Mouse (Mus musculus) heart, adult 2 months (tissue): ENCODE results near the gene Igf2bp2. TPM values are rescaled to one million over a fixed set of nuclear protein-coding genes. Genes with fewer than 3 reads are reported as not detected.

Source experiments
- DNase-seq, 2 experiments: peaks; one replicate each; pipeline ENCODE4 v3.0.0; 2021
- H3K27ac ChIP-seq: fragments of 200-600 bp; 2 replicates; pipeline ENCODE4 v1.8.1; 2022
- H3K27me3 ChIP-seq: fragments of 200-500 bp; 2 replicates; pipeline ENCODE4 v1.6.1; 2012; ENCODE audit warnings: mild to moderate bottlenecking, low read length, inconsistent platforms, mixed read lengths; ENCODE audit not compliant: control insufficient read depth, insufficient read depth
- H3K36me3 ChIP-seq: fragments of 200-500 bp; 2 replicates; pipeline ENCODE4 v1.6.1; 2012; ENCODE audit warnings: low read length, inconsistent platforms; ENCODE audit not compliant: control insufficient read depth, insufficient read depth
- H3K4me1 ChIP-seq: fragments of 200-500 bp; 2 replicates; pipeline ENCODE4 v1.6.1; 2011; ENCODE audit warnings: low read length; ENCODE audit not compliant: control insufficient read depth, insufficient read depth
- H3K4me3 ChIP-seq: fragments of 200-600 bp; 2 replicates; pipeline ENCODE4 v1.8.1; 2022
- H3K79me2 ChIP-seq: fragments of 200-500 bp; replicated peaks from 2 replicates; pipeline ENCODE4 v1.6.1; 2012; ENCODE audit warnings: mild to moderate bottlenecking, inconsistent platforms, low read length, moderate library complexity, mixed read lengths; ENCODE audit not compliant: control insufficient read depth, insufficient read depth
- H3K9ac ChIP-seq: fragments of 200-500 bp; 2 replicates; pipeline ENCODE4 v1.6.1; 2012; ENCODE audit warnings: low read depth, mild to moderate bottlenecking, control low read depth, inconsistent platforms, low read length, mixed read lengths
- CTCF ChIP-seq: fragments of 200-600 bp; IDR thresholded peaks from 2 replicates; pipeline ENCODE4 v1.8.1; 2022; ENCODE audit warnings: antibody characterized with exemption, mild to moderate bottlenecking, moderate library complexity
- EP300 ChIP-seq: fragments of 200-500 bp; IDR thresholded peaks from 2 replicates; pipeline ENCODE4 v1.6.1; 2011; ENCODE audit warnings: low read depth, low read length, control low read depth; ENCODE audit not compliant: insufficient read depth
- POLR2A ChIP-seq: fragments of 200-500 bp; IDR thresholded peaks from 2 replicates; pipeline ENCODE4 v1.6.1; 2011; ENCODE audit warnings: mild to moderate bottlenecking, low read depth, low read length, control low read depth; ENCODE audit not compliant: insufficient read depth
- WGBS: fragments of 180-500 bp; shearing (Covaris S2); methylation state at CpG from one replicate; pipeline ENCODE4 v1.1.7; 2018; 5-methylcytosine and 5-hydroxymethylcytosine counted together
- intact Hi-C: fragments of 180-260 bp; cut with DNase I; formaldehyde crosslinking; loops from one replicate; pipeline ENCODE4 v1.15.1; 2025
- polyA plus RNA-seq: library from polyadenylated mRNA; depleted of rRNA; stranded (reverse); fragments of >200 nt; gene quantifications from 2 replicates; pipeline ENCODE4 v1.2.3, GENCODE M21; 2012
- total RNA-seq, 2 experiments: library from RNA; stranded (reverse); gene quantifications; 2 replicates each; pipeline ENCODE4 v1.2.3; 2021

Gene Igf2bp2
- total and polyA plus RNA-seq, 3 experiments = 1.5 to 7.4 (median 5.3) TPM

DNA sequence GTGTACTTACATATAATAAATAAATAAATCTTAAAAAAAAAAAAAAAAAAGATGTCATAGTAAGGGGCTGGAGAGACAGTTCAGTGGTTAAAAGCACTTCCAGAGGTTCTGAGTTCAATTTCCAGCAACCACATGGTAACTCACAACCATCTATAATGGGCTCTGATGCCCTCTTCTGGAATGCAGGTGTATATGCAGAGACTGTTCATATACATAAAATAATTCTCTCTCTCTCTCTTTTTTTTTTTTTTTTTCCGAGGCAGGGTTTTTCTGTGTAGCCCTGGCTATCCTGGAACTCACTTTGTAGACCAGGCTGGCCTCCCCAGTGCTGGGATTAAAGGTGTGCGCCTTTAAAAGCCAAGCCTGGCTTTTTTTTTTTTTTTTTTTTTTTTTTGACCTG is 34.5 kb downstream of the Igf2bp2 start:
- Histone ChIP-seq H3K27me3 (no peaks in the 10 kb centered on the region), H3K79me2 (no peaks in the 10 kb centered on the region), H3K4me1 (no peaks in the 10 kb centered on the region), H3K4me3 (no peak overlapping the region), H3K36me3 (no peaks in the 10 kb centered on the region), H3K9ac (no peak overlapping the region), H3K27ac (no peak overlapping the region)
- TF ChIP-seq CTCF (no peak), POLR2A (no peak), EP300 (no peak)
- WGBS = 91% methylated on average over 2 of the region's 2 CpGs
- intact Hi-C loops = loop anchor here (10.0 kb wide), 1 partner anchor 354 kb away; no protein-coding TSS in a partner anchor
- DNase-seq = no peak

DNA sequence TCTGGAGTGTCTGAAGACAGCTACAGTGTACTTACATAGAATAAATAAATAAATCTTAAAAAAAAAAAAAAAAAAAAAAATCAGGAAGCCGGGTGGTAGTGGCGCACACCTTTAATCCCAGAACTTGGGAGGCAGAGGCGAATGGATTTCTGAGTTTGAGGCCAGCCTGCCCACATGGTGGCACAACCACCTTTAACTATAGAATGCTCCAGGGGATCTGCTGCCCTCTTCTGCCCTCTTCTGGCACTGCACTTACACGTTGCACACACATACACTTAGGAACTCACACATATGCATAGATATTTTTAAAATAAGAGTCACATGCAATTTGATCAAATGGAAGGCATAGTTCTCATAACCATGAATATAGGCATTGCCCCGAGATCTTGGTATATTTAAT is 35.3 kb downstream of the Igf2bp2 start:
- no peaks in the 10 kb centered on the region for H3K4me1 ChIP-seq
- TF ChIP-seq EP300 = no peak
- TF ChIP-seq CTCF = peak; percentile 30
- WGBS = 98% methylated on average over 5 of the region's 5 CpGs
- H3K4me3 ChIP-seq = no peak overlapping the region
- H3K36me3 ChIP-seq = no peaks in the 10 kb centered on the region
- no peaks in the 10 kb centered on the region for H3K79me2 ChIP-seq
- intact Hi-C loops = loop anchor here (10.0 kb wide), 1 partner anchor 353 kb away; no protein-coding TSS in a partner anchor
- no peaks in the 10 kb centered on the region for H3K27me3 ChIP-seq
- no peak overlapping the region for H3K9ac ChIP-seq
- no peak for DNase-seq
- no peak overlapping the region for H3K27ac ChIP-seq

DNA sequence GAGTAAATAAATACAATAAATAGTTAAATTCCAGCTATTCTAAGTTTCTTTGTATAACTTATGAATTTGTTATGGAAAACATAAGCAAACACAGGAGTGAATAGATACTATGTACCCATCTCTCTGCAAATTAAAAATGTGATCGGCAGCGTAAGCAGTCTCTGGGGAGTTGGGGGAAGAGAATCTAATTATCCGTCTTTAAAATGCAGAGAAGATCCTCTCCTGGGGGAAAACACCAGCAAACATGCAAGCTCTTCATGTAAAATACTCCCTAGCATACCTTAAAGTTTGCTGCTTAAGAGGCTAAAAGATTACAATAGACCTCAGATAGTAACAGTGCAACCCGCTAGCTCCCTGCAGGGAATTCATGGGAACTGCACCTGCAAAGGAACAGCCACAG is 36.2 kb downstream of the Igf2bp2 start:
- no peak overlapping the region for H3K27ac ChIP-seq
- 91% methylated on average over 4 of the region's 4 CpGs for WGBS
- DNase-seq = no peak
- no peaks in the 10 kb centered on the region for H3K79me2 ChIP-seq
- no peaks in the 10 kb centered on the region for H3K4me1 ChIP-seq
- H3K27me3 ChIP-seq = no peaks in the 10 kb centered on the region
- H3K9ac ChIP-seq = no peak overlapping the region
- intact Hi-C loops = loop anchor here (10.0 kb wide), 1 partner anchor 352 kb away; no protein-coding TSS in a partner anchor
- H3K4me3 ChIP-seq = no peak overlapping the region
- no peaks in the 10 kb centered on the region for H3K36me3 ChIP-seq
- TF ChIP-seq EP300 = no peak
- no peak for TF ChIP-seq CTCF
- TF ChIP-seq POLR2A = no peak

DNA sequence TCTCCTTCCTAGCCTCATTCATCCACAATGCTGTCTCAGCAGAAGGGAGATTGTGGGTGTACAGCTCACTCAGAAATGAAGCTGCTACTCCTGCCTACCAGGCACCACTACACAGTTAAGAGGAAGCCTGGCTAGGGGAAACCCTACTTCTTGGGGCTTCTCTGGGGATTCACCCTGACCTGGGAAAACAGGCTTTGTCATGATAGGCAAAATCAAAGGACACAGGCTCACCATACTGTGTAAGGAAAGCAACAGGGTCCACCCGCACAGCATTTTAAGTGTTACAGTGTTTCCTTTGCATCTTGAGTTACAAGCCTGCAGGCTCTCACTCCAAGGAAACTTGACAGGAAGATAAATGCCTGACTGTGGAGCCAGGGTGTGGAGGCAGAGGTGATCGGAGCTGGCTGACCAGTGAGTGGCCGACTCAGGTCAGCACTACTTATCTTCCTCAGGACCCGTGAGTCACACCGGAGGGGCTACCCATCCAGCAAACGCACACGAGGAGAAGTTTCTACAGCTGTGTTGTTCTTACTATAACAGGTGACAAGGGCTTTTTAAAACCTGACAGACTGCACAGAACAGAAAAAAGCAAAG is 38.7 kb downstream of the Igf2bp2 start:
- no peak overlapping the region for H3K4me3 ChIP-seq
- DNase-seq = no peak
- H3K27ac ChIP-seq = no peak overlapping the region
- H3K79me2 ChIP-seq = no peaks in the 10 kb centered on the region
- H3K27me3 ChIP-seq = no peaks in the 10 kb centered on the region
- intact Hi-C loops = loop anchor here (5.0 to 10.0 kb wide), 2 partner anchors 287 to 350 kb away; no protein-coding TSS in a partner anchor
- H3K4me1 ChIP-seq = no peaks in the 10 kb centered on the region
- no peak for TF ChIP-seq POLR2A
- no peak for TF ChIP-seq CTCF
- TF ChIP-seq EP300 = no peak
- H3K36me3 ChIP-seq = no peaks in the 10 kb centered on the region
- WGBS = 36% methylated on average over 7 of the region's 7 CpGs
- no peak overlapping the region for H3K9ac ChIP-seq

DNA sequence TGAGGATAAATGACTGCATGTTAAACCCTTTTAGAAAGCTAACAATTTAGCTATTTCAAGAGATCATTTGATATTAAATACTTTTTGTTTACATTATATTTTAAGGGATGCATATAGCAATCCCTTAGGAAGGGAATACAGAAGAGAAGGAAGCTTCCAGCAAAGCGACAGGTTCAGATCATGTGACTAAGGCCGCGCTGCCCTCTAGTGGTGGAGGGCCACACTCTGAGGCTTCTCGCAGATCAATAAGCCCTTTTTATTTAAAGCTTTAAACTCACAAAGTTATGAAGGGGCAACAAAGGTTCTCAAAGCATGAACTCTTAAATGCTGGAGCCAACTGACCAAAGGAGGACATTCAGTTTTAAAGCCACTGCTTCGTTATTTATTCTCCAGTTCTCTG is 39.4 kb downstream of the Igf2bp2 start:
- H3K4me1 ChIP-seq = peaks cover 2% of the 10 kb centered on the region; the same call in 1 of the 2 replicates

DNA sequence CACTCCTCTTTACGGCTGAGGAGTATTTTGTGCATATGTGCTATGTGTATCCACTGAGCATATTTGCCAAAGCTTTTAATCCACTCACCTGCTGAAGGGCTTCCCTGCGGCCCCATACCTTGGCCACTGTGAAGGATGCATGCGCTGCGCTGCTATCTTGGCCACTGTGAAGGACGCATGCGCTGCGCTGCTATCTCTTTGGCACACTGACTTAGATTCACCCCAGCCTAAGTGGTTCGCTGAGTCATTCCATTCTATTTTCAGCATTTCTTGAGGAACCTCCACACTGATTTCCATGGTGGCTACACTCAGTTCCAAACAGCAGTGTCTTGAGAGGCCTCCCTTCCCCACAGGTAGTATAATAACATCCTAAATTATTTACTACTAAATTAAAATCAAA is 42.0 kb downstream of the Igf2bp2 start:
- Histone ChIP-seq H3K4me3 (no peak overlapping the region), H3K9ac (no peak overlapping the region), H3K36me3 (no peaks in the 10 kb centered on the region), H3K4me1 (peaks cover 2% of the 10 kb centered on the region; the same call in 1 of the 2 replicates), H3K27ac (no peak overlapping the region), H3K79me2 (no peaks in the 10 kb centered on the region), H3K27me3 (no peaks in the 10 kb centered on the region)
- intact Hi-C loops = loop anchor here (5.0 to 10.0 kb wide), 2 partner anchors 284 to 346 kb away; no protein-coding TSS in a partner anchor
- no peak for TF ChIP-seq EP300
- no peak for TF ChIP-seq CTCF
- no peak for TF ChIP-seq POLR2A
- WGBS = 53% methylated on average over 8 of the region's 8 CpGs
- DNase-seq = peak; percentile 32 to 64

More for the DNA sequence above, 39.4 kb downstream of the Igf2bp2 start:
- Histone ChIP-seq H3K27me3 (no peaks in the 10 kb centered on the region), H3K27ac (no peak overlapping the region), H3K4me3 (no peak overlapping the region), H3K36me3 (no peaks in the 10 kb centered on the region), H3K9ac (no peak overlapping the region), H3K79me2 (no peaks in the 10 kb centered on the region)
- peak; percentile 43 to 76 for DNase-seq
- 24% methylated on average over 5 of the region's 5 CpGs for WGBS
- intact Hi-C loops = loop anchor here (5.0 to 10.0 kb wide), 2 partner anchors 286 to 349 kb away; no protein-coding TSS in a partner anchor
- TF ChIP-seq POLR2A = no peak
- TF ChIP-seq CTCF = peak; percentile 92
